Mouse (Mus musculus): ENCODE data around the gene Wdpcp. TPM values are rescaled to one million over a fixed set of nuclear protein-coding genes. Genes with fewer than 3 reads are reported as not detected.
"Not testable (repeated sequence)": the region's sequence is repeated elsewhere in the genome, so short reads cannot be mapped to it uniquely, and the experiment has no call there.

Wdpcp gene
- 11.5 and 11.8 TPM in 2 replicates for polyA plus RNA-seq (2015; fragmentation: Nextera tagmentation; extraction: Ambion mirVana)

DNA sequence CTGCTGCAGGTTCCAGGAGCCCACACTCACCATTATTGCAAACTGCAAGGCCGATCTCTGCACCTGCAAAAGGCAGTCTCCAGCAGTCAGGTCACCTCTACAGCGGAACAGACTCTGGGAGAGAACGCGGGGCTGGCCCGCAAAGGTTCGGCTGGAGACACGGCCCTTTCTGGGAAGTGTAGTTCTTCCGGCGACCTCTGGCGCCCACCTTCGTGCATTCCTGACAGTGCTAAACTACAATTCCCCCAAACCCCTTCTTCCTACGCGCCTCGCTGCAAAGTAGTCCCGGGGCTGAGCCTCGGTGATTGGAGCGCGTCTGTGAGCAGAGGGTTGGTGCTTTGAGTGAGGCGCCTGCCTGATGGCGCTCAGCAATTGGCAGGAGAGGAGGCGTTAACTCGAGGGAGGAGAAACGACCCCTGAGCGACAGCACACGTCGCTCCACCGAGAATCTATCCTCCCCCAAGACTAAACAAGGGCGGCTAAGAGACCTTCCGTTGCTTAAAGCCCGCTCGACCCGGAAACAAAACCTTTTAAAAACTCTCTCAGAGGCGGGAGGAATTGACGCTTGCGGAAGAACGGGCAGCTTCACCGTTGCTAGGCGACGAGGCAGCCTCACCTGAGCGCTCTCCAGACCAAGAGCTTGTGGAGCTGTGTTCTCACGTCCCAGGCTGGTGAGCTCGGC lies at the start of gene Wdpcp, which contains the start of gene Mdh1:
Gene Wdpcp, plus strand, starts transcription at position 536 of the 682 bp plus-strand sequence.
Gene Mdh1, minus strand, starts transcription at position 668 of the 682 bp plus-strand sequence.
- no peaks in the 10 kb centered on the region for H3K27me3 ChIP-seq
- peak within 1 kb of the TSS; percentile 85 for H3K9ac ChIP-seq
- ATAC-seq (replicated peaks; ENCODE audit: low FRiP score), result peak; percentile 99
- H3K9me3 ChIP-seq (replicated peaks), result no peaks in the 10 kb centered on the region
- WGBS, result under 1% methylated on average over 42 of the region's 42 CpGs
- peaks cover 21% of the 10 kb centered on the region for H3K4me1 ChIP-seq
- H3K27ac ChIP-seq, result peak within 1 kb of the TSS; percentile 93
- H3K36me3 ChIP-seq, result peaks cover 6% of the 10 kb centered on the region; the same call in 1 of the 2 replicates
- peak within 1 kb of the TSS; percentile 88 for H3K4me3 ChIP-seq (replicated peaks)
- H3K4me2 ChIP-seq, result peak within 1 kb of the TSS; percentile 69

DNA sequence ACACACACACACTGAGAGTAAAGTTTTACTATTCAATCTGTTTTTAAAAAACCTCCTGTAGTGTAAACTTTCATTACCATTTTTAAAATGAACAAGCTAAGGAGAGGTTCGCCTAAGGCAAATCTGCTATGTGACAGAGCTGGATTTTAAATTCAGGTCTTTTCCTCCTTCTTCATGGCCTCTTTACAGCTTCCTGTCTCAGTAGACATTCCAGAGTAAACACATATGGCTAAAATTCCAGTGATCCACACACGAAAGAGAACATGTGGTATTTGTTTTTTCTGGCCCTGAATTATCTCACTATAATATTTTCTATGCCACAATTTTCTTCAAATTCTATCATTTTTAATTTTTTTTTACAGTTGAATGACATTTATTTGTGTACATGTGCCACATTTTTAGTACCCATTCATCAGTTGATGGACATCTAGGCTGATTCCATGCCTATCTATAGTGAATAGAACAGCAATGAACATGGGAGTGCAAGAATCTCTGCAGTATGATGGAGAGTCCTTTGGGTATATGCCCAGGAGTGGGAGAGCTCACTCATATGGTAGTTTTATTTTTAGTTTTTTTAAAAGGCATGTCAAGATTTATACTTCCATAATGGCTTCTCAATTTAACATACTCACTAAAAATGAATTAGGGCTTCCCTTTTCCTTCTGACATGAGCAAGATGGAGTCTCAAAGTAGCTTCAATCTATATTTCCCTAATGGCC lies 43.2 kb upstream of the Wdpcp start:
- H3K9ac ChIP-seq, result no peak overlapping the region
- H3K27me3 ChIP-seq, result no peaks in the 10 kb centered on the region
- 34% methylated on average over 2 of the region's 2 CpGs for WGBS
- no peak overlapping the region for H3K4me3 ChIP-seq (replicated peaks)
- peak overlapping the region; percentile 72 for H3K27ac ChIP-seq
- no peaks in the 10 kb centered on the region for H3K4me1 ChIP-seq
- no peaks in the 10 kb centered on the region for H3K36me3 ChIP-seq
- H3K9me3 ChIP-seq (replicated peaks), result no peaks in the 10 kb centered on the region
- H3K4me2 ChIP-seq, result no peak overlapping the region
- peak; percentile 82 for ATAC-seq (replicated peaks; ENCODE audit: low FRiP score)

DNA sequence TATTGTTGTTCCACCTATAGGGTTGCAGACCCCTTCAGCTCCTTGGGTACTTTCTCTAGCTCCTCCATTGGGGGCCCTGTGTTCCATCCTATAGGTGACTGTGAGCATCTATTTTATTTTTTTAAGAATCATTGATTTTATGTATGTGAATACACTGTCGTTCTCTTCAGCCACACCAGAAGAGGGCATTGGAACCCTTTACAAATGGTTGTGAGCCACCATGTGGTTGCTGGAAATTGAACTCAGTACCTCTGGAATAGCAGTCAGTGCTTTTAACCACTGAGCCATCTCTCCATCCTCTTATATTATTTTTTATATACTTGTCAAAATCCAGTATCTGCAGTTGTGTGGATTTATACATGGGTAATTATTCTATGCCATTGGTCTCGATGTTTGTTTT lies 41.2 kb upstream of the Wdpcp start:
- not testable (repeated sequence) for H3K9ac ChIP-seq; H3K4me1 ChIP-seq; H3K4me3 ChIP-seq (replicated peaks); H3K9me3 ChIP-seq (replicated peaks); H3K27ac ChIP-seq; H3K4me2 ChIP-seq; ATAC-seq (replicated peaks; ENCODE audit: low FRiP score); H3K36me3 ChIP-seq; H3K27me3 ChIP-seq
- 84% methylated on average over 2 of the region's 2 CpGs for WGBS

DNA sequence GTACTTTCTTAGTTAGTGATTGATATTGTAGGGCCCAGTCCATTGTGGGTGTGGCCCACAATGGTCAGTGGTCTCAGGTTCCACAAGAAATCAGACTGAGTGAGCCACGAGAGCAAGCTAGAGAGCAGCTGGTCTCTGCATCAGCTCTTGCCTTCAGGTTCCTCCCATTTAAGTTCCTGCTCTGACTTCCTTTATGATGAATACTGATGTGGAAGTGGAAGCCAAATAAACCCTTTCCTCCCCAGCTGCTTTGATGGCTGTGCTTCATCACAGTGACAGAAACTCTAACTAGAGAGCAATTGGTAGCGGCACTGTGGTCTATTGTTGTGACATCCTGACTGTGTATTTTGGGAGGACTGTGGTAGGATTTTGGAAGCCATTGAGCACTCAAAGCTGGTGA lies 32.0 kb upstream of the Wdpcp start:
- H3K4me1 ChIP-seq, result no peaks in the 10 kb centered on the region
- H3K36me3 ChIP-seq, result no peaks in the 10 kb centered on the region
- ATAC-seq (replicated peaks; ENCODE audit: low FRiP score), result no peak
- H3K9ac ChIP-seq, result no peak overlapping the region
- no peaks in the 10 kb centered on the region for H3K9me3 ChIP-seq (replicated peaks)
- no peak overlapping the region for H3K27ac ChIP-seq
- no peaks in the 10 kb centered on the region for H3K27me3 ChIP-seq
- no peak overlapping the region for H3K4me2 ChIP-seq
- 42% methylated on average over 2 of the region's 2 CpGs for WGBS
- H3K4me3 ChIP-seq (replicated peaks), result no peak overlapping the region

DNA sequence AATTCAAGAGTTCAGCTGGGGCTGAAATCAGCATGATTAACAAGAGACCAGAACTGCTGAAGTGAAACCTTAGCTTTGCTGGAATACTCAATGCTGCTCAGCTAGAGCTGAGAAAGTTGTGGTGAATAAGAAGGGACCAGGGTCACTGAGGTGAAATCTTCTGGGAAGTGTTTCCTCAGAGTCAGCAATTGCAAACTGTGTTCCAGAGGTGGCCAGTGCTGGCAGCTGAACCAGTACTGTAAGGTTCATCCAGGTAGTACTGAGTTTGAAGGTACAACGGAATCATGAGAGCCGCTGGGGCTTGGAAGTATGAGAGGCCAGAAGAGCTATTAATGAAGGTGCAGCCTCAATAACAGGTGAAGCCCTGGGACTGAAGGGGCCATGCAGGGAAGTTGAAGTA lies 31.4 kb upstream of the Wdpcp start:
- Histone ChIP-seq H3K9ac (no peak overlapping the region), H3K36me3 (no peaks in the 10 kb centered on the region), H3K27me3 (no peaks in the 10 kb centered on the region), H3K4me1 (no peaks in the 10 kb centered on the region), H3K4me2 (no peak overlapping the region), H3K9me3 (replicated peaks) (no peaks in the 10 kb centered on the region), H3K4me3 (replicated peaks) (no peak overlapping the region), H3K27ac (no peak overlapping the region)
- no peak for ATAC-seq (replicated peaks; ENCODE audit: low FRiP score)
- WGBS, result 91% methylated on average over 2 of the region's 2 CpGs

- 81% methylated on average over 5 of the region's 5 CpGs for WGBS
- H3K4me3 ChIP-seq (replicated peaks), result no peak overlapping the region
- ATAC-seq (replicated peaks; ENCODE audit: low FRiP score), result no peak
These were observed 29.3 kb upstream of the Wdpcp start for GRCm38 (mm10) chr11:21542731-21543130.

GRCm38 (mm10) chr11:21545021-21545420 lies 27.0 kb upstream of the Wdpcp start:
- ATAC-seq (replicated peaks; ENCODE audit: low FRiP score), result no peak
- no peaks in the 10 kb centered on the region for H3K9me3 ChIP-seq (replicated peaks)
- no peaks in the 10 kb centered on the region for H3K4me1 ChIP-seq
- no peaks in the 10 kb centered on the region for H3K27me3 ChIP-seq
- H3K27ac ChIP-seq, result no peak overlapping the region
- H3K4me3 ChIP-seq (replicated peaks), result no peak overlapping the region
- no peak overlapping the region for H3K4me2 ChIP-seq
- no peak overlapping the region for H3K9ac ChIP-seq
- no peaks in the 10 kb centered on the region for H3K36me3 ChIP-seq
- 70% methylated on average over 2 of the region's 2 CpGs for WGBS

More at GRCm38 (mm10) chr11:21542731-21543130, 29.3 kb upstream of the Wdpcp start:
- no peak overlapping the region for H3K9ac ChIP-seq
- H3K9me3 ChIP-seq (replicated peaks), result no peaks in the 10 kb centered on the region
- H3K4me2 ChIP-seq, result no peak overlapping the region
- H3K36me3 ChIP-seq, result no peaks in the 10 kb centered on the region
- H3K4me1 ChIP-seq, result no peaks in the 10 kb centered on the region
- H3K27me3 ChIP-seq, result no peaks in the 10 kb centered on the region
- H3K27ac ChIP-seq, result no peak overlapping the region

DNA sequence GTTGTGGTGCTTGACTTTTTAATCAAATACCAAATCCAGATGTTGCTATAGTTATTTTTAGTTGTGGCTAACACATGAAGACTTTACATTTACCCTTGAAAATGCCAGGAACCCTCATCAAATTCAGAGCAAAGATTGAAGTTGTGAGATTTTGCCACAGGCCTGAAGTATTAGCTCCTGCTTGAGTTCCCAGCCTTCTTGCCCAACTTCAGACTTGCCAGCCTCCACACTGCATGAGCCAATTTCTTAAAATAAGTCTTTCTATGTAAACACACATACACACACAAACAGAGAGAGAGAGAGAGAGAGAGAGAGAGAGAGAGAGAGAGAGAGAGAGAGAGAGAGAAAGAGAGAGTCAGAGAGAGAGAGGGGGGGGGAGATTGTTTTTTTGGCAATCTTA lies 26.1 kb upstream of the Wdpcp start:
- Histone ChIP-seq H3K27ac (no peak overlapping the region), H3K36me3 (no peaks in the 10 kb centered on the region), H3K9me3 (replicated peaks) (no peaks in the 10 kb centered on the region), H3K27me3 (no peaks in the 10 kb centered on the region), H3K9ac (no peak overlapping the region), H3K4me1 (no peaks in the 10 kb centered on the region), H3K4me2 (no peak overlapping the region), H3K4me3 (replicated peaks) (no peak overlapping the region)
- no peak for ATAC-seq (replicated peaks; ENCODE audit: low FRiP score)

- no peaks in the 10 kb centered on the region for H3K27me3 ChIP-seq
- WGBS, result 48% methylated on average over 1 of the region's 1 CpGs
- no peaks in the 10 kb centered on the region for H3K9me3 ChIP-seq (replicated peaks)
- no peaks in the 10 kb centered on the region for H3K36me3 ChIP-seq
- no peak overlapping the region for H3K4me2 ChIP-seq
- no peaks in the 10 kb centered on the region for H3K4me1 ChIP-seq
- H3K9ac ChIP-seq, result no peak overlapping the region
- H3K27ac ChIP-seq, result no peak overlapping the region
- H3K4me3 ChIP-seq (replicated peaks), result no peak overlapping the region
- no peak for ATAC-seq (replicated peaks; ENCODE audit: low FRiP score)
These were observed 25.4 kb upstream of the Wdpcp start for GRCm38 (mm10) chr11:21546671-21547070.

DNA sequence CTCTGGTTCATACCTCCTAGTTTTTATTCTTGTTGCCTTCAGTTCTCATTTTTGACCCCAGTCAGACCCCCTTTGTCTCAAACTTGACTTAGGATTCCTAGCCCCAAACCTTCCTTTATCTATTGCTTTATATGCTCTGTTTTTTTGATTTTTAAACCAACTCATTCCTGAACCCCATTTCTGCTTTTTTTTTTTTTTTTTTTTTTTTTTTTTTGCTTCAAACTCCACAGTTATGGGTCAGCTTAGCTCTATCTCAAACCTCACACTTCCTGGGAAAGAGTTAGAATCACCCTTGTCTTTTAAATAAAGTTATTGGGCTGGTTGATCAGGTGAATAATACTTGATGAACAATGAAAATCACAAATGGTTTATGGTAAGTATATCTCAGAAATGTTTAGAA lies 24.5 kb upstream of the Wdpcp start:
- H3K4me2 ChIP-seq, result no peak overlapping the region
- H3K27me3 ChIP-seq, result no peaks in the 10 kb centered on the region
- no peak overlapping the region for H3K4me3 ChIP-seq (replicated peaks)
- H3K9me3 ChIP-seq (replicated peaks), result no peaks in the 10 kb centered on the region
- no peak overlapping the region for H3K9ac ChIP-seq
- no peak for ATAC-seq (replicated peaks; ENCODE audit: low FRiP score)
- H3K27ac ChIP-seq, result no peak overlapping the region
- H3K36me3 ChIP-seq, result no peaks in the 10 kb centered on the region
- no peaks in the 10 kb centered on the region for H3K4me1 ChIP-seq

DNA sequence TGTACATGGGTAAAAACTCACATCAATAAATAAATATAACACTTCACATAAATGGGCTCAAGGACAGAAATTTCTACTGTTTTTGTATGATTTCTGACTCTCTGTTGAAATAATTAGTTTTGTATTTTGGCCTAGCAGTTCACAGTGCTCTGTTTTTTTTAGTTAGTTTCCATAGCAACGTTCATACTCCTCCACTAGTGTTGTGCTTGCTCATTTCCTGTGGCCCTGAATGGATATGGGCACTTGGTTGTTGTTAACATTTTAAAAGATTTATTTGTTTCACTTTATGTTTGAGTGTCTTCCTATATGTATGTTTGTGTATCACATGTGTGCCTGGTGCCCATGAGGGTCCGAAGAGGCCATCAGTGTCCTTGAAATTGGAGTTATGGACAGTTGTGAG lies 23.0 kb upstream of the Wdpcp start:
- Histone ChIP-seq H3K27me3 (no peaks in the 10 kb centered on the region), H3K9ac (no peak overlapping the region), H3K4me3 (replicated peaks) (no peak overlapping the region), H3K4me1 (no peaks in the 10 kb centered on the region), H3K27ac (no peak overlapping the region), H3K36me3 (no peaks in the 10 kb centered on the region), H3K4me2 (no peak overlapping the region), H3K9me3 (replicated peaks) (no peaks in the 10 kb centered on the region)
- 91% methylated on average over 2 of the region's 2 CpGs for WGBS
- ATAC-seq (replicated peaks; ENCODE audit: low FRiP score), result no peak

DNA sequence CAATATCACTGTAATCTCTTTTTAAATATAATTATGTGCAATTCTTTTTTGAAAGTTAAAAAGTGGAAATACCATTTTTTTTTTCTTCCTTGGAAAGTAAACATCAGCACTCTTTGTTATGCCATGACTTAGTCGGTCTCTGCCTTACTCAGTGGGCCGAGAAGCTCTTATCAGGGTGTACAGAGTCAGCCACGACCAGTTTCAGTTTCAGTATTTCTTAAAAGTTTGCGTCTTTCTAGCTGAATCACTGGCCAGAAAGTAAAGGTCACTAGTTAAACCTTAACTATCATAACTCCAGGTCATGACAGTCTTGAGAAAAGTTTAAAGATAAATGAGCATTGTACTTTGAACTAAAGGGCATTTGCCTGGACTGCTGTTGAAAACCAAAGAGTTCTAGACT lies 22.3 kb upstream of the Wdpcp start:
- no peak overlapping the region for H3K4me2 ChIP-seq
- H3K27ac ChIP-seq, result peak overlapping the region; percentile 33
- 0 out of 2 replicates have a peak, but pooled peaks have one; percentile 46 for ATAC-seq (replicated peaks; ENCODE audit: low FRiP score)
- no peak overlapping the region for H3K9ac ChIP-seq
- H3K36me3 ChIP-seq, result no peaks in the 10 kb centered on the region
- no peak overlapping the region for H3K4me3 ChIP-seq (replicated peaks)
- H3K4me1 ChIP-seq, result no peaks in the 10 kb centered on the region
- WGBS, result 55% methylated on average over 4 of the region's 4 CpGs
- no peaks in the 10 kb centered on the region for H3K27me3 ChIP-seq
- H3K9me3 ChIP-seq (replicated peaks), result no peaks in the 10 kb centered on the region

Data from kidney, embryonic 15.5 days (tissue).